Mouse (Mus musculus): ENCODE results near the gene Met.

GRCm38 (mm10) chr6:17490786-17491185 lies 27.2 kb downstream of the Met start:
- TF ChIP-seq POLR2A (IDR thresholded peaks at IDR 0.05; ENCODE audit: low read depth, low read length) (no peak), CTCF (IDR thresholded peaks at IDR 0.05; ENCODE audit: extremely low read depth, insufficient read depth, insufficient read length, insufficient replicate concordance) (no peak)
